Mouse (Mus musculus) bone marrow, adult 2 months (tissue): ENCODE measurements at regions not wholly inside any gene's neighbourhood (a gene's known extent, or its start where the extent isn't known, plus 50 kb on each side); places are given as distances from the start of the nearest gene placed in this dataset.

Experiments used
- H3K27ac ChIP-seq: fragments of 200-500 bp; 2 replicates; pipeline ENCODE4 v1.5.1; 2012; ENCODE audit warnings: low read depth, mild to moderate bottlenecking, control low read depth, inconsistent platforms, low read length; ENCODE audit not compliant: control insufficient read depth, poor library complexity, insufficient read depth
- H3K4me1 ChIP-seq: fragments of 200-500 bp; 2 replicates; pipeline ENCODE4 v1.6.1; 2011; ENCODE audit warnings: low read length; ENCODE audit not compliant: control insufficient read depth, insufficient read depth
- H3K4me3 ChIP-seq: fragments of 200-500 bp; replicated peaks from 2 replicates; pipeline ENCODE3; 2011; ENCODE audit warnings: mild to moderate bottlenecking, low read depth, low read length, control low read depth; ENCODE audit not compliant: control insufficient read depth
- CTCF ChIP-seq: fragments of 200-500 bp; IDR thresholded peaks from 2 replicates; pipeline ENCODE4 v1.5.1; 2011; ENCODE audit warnings: low read length, control low read depth; ENCODE audit not compliant: control insufficient read depth, insufficient read depth
- POLR2A ChIP-seq: fragments of 200-500 bp; IDR thresholded peaks from 2 replicates; pipeline ENCODE4 v1.6.1; 2011; ENCODE audit warnings: low read depth, mild to moderate bottlenecking, control low read depth, low read length, borderline replicate concordance; ENCODE audit not compliant: control insufficient read depth
- WGBS: fragments of 180-500 bp; shearing (Covaris S2); methylation state at CpG from one replicate; pipeline ENCODE4 v1.1.7; 2018; 5-methylcytosine and 5-hydroxymethylcytosine counted together

DNA sequence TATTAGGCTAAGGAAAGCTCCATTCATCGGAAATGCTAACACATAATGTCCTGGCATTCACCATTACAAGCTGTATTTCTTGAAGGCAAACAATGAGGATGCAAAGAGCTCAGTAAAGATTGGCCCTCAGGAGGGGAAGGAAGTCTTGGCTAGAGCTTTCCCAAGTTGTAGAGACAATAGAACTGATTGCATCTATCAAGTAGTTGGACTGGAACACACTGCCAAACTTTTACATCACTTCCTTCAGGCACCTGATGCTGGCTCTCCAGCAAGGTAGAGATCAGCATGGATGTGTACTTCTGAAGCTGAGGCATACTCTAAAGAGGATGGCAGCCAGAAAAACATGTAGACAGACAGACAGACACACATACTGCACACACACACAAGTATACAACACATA lies 234.9 kb upstream of the Tbl1xr1 start:
- H3K27ac ChIP-seq = no peak overlapping the region
- H3K4me1 ChIP-seq = no peaks in the 10 kb centered on the region; the same call in 1 of the 2 replicates
- no peak overlapping the region for H3K4me3 ChIP-seq
- TF ChIP-seq POLR2A = no peak
- no peak for TF ChIP-seq CTCF
- 43% methylated on average over 1 of the region's 1 CpGs for WGBS

DNA sequence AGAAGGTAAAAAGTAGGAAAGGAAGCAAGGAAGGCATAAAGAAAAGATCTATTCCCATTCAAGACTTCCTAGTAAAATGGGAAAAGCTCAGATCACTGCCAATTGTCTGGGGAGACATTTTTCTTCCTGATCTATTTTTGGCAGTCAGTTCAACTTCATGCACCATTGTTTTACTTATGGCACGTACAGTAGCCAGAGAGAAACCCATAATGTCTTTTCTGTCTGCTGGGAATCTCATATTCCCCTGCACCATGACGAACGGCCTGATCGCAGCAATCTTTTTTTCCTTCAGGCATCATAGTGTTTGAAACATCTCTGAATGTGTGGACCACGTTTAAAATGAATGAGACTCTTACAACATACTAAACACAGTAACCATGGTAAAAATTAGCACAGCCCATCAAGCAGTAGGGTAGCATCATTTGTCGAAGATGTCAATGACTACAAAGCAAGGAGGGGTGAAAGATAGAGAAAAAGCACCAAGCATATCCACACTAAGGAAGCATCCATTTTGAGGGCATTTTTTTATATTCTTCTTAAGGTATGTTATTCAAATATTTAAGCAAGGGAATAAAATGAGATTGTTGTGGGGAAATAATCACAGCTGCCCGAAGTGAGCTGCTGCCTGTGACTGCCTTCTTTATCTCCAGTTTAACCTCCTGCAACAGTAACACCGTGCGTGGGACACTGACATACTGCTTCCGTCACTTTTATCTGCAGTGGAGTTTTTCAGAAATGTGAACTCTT lies 233.7 kb upstream of the Tbl1xr1 start:
- Histone ChIP-seq H3K27ac (no peak overlapping the region), H3K4me1 (no peaks in the 10 kb centered on the region; the same call in 1 of the 2 replicates), H3K4me3 (no peak overlapping the region)
- 71% methylated on average over 10 of the region's 10 CpGs for WGBS
- TF ChIP-seq CTCF (no peak), POLR2A (no peak)

DNA sequence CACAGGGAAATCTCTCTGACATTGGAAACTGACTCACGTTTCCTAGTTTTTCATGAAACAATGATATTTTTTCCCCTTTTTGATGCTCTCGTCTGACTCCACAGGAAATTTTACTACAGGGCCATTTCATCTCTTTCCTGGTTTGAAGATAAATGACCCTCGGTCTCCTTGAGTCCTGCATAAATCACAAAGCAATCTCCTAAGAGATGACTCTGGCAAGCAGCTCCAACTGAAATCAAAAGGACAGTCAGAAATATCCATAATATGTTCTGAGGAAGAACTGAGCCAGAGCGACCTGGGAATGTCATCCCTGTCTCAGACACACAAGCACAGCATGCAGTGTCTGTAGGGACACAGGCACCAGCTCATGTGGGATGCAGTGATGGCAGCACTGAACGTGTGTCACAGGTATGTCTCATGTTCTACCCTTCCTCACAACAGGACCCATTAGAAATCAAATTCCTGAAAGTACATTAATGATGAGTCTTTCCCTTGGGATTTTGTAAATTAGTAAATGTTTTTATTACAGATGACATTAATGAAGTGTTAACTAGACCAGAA lies 233.1 kb upstream of the Tbl1xr1 start:
- no peak for TF ChIP-seq POLR2A
- TF ChIP-seq CTCF = no peak
- Histone ChIP-seq H3K27ac (no peak overlapping the region), H3K4me1 (no peaks in the 10 kb centered on the region), H3K4me3 (no peak overlapping the region)
- WGBS = 73% methylated on average over 5 of the region's 5 CpGs

- Histone ChIP-seq H3K4me1 (no peaks in the 10 kb centered on the region), H3K27ac (no peak overlapping the region), H3K4me3 (no peak overlapping the region)
- no peak for TF ChIP-seq CTCF
- no peak for TF ChIP-seq POLR2A
- WGBS = 81% methylated on average over 5 of the region's 5 CpGs
These were observed 226.6 kb upstream of the Tbl1xr1 start for GRCm38 (mm10) chr3:21849831-21850230.

DNA sequence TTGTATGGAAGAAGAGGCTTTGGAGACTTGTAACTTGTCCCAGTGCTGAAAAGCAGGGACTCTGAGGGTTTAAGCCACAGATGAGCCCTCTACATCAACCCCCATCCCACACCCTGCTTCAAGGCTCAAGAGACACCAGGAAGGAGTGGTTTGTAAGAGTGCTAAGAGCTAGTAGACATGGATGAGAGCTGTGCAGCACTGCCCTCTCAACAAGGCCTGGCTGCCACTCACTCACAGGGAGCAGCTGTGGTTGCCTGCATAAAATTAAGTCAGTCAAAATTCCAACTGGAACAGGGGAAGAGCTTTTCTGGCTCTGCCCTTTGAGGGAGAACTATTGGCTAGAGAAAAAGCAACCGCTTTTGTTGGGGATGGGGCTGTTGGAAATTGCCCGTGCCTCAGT lies 225.5 kb upstream of the Tbl1xr1 start:
- no peaks in the 10 kb centered on the region for H3K4me1 ChIP-seq
- H3K27ac ChIP-seq = no peak overlapping the region
- WGBS = 84% methylated on average over 2 of the region's 2 CpGs
- no peak overlapping the region for H3K4me3 ChIP-seq
- TF ChIP-seq CTCF (no peak), POLR2A (no peak)

DNA sequence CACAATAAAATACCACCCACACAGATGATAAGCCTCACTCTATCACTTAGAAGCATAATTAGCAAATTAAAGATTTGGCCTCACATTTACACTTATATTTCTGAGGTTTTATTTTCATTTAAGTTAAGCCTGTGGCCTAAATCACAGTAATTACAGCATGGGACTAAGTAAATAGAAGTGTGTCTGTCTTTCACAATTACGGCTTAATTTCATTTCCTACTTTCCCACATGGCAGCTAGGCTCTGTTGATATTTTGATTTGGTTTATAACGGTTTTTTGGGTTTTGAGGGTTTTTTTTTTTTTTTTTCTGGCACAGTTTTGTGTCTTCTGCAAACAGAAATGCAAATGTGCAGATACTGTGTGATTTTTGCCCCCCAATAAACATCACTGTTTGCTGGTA lies 222.1 kb upstream of the Tbl1xr1 start:
- WGBS = 35% methylated on average over 2 of the region's 2 CpGs
- H3K4me1 ChIP-seq = no peaks in the 10 kb centered on the region
- H3K27ac ChIP-seq = no peak overlapping the region
- no peak overlapping the region for H3K4me3 ChIP-seq
- TF ChIP-seq POLR2A = no peak
- no peak for TF ChIP-seq CTCF

GRCm38 (mm10) chr3:21859436-21859835 lies 217.0 kb upstream of the Tbl1xr1 start:
- WGBS = 86% methylated on average over 1 of the region's 1 CpGs
- TF ChIP-seq CTCF (no peak), POLR2A (no peak)
- Histone ChIP-seq H3K4me3 (no peak overlapping the region), H3K4me1 (no peaks in the 10 kb centered on the region), H3K27ac (no peak overlapping the region)

GRCm38 (mm10) chr3:21860915-21861635 lies 215.4 kb upstream of the Tbl1xr1 start:
- no peaks in the 10 kb centered on the region for H3K4me1 ChIP-seq
- H3K27ac ChIP-seq = no peak overlapping the region
- TF ChIP-seq POLR2A (no peak), CTCF (no peak)
- no peak overlapping the region for H3K4me3 ChIP-seq
- 78% methylated on average over 4 of the region's 4 CpGs for WGBS

- Histone ChIP-seq H3K4me3 (no peak overlapping the region), H3K4me1 (no peaks in the 10 kb centered on the region), H3K27ac (no peak overlapping the region)
- WGBS = 82% methylated on average over 4 of the region's 4 CpGs
- TF ChIP-seq POLR2A = no peak
- no peak for TF ChIP-seq CTCF
These were observed 214.8 kb upstream of the Tbl1xr1 start for GRCm38 (mm10) chr3:21861636-21861970.
